Mouse (Mus musculus) CD8-positive naive resting alpha-beta T cell, adult 2 months (primary cell): ENCODE measurements around the gene Tram1l1.
"Not testable (repeated sequence)": the region's sequence is repeated elsewhere in the genome, so short reads cannot be mapped to it uniquely, and the experiment has no call there.

Source experiments
- DNase-seq, 2 experiments: peaks; one replicate each; pipeline ENCODE4 v3.0.0; 2022; ENCODE audit warnings: low read depth in 2 of 2, low spot score in 2 of 2

Gene Tram1l1

DNA sequence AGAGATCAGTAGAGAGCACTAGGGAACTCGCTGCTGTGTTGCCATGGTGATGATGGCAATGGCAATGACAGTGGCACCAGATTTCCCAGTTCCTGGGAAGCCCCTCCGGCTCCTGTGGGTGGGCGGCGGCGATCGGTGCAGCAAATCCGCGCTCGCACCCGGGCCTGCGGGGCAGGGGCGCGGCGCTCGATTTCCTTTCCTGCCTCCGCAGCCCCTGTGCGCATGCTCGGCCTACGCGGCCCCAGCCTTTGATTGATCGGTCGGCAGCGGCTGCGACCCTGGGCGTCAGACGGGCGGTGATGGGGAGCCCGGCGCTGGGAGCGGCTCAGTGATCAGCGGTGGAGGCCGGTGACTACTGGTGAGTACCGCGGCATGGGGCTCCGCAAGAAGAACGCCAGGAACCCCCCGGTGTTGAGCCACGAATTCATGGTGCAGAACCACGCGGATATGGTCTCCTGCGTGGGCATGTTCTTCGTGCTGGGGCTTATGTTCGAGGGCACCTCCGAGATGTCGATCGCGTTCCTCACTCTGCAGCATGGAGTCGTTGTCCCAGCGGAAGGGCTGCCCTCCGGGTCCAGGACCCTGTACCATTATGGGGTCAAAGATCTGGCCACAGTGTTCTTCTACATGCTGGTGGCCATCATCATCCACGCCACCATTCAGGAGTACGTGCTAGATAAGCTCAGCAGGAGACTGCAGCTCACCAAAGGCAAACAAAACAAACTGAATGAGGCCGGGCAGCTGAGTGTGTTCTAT lies at the start of gene Tram1l1:
Gene Tram1l1 (plus strand): TSS at position 35 of the 756 bp plus-strand sequence.
- no peak for DNase-seq

DNA sequence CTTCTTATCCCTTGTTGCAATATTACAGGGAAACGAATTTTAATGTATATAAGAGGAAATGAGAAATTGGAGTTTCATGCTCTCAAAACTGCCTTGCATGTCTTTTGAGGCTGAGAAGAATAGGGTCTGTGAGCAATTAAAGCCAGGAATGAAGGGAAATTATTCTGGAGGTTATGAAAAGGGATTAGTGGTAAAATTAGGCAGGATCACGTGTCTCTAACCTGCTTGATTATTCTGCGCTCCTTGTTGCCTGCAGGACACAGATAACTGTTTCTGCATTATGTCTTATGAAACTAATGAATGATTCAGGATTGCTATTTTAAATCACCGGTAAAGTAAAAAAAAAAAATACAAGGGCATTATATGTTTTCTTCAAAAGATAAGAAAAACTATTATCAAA lies 49.4 kb upstream of the Tram1l1 start:
- no peak for DNase-seq

DNA sequence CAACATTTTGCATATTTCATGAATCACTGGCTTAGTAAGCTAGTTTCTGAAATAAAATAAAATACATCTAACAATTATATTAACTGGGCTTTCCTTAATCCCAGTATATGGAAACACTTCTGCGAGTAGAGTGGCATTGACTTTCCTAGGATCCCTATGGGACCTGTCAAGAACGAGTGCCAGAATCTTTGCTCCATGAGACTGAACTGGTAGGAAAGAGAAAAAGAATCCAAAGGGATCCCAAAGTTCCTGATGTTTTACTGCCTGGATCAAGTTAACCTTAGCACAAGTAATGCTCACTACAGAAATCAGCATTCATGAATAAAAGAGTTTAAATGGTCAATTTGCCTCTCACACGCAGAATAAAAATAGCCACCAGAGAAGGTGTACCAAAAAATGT lies 49.0 kb upstream of the Tram1l1 start:
- no peak for DNase-seq

DNA sequence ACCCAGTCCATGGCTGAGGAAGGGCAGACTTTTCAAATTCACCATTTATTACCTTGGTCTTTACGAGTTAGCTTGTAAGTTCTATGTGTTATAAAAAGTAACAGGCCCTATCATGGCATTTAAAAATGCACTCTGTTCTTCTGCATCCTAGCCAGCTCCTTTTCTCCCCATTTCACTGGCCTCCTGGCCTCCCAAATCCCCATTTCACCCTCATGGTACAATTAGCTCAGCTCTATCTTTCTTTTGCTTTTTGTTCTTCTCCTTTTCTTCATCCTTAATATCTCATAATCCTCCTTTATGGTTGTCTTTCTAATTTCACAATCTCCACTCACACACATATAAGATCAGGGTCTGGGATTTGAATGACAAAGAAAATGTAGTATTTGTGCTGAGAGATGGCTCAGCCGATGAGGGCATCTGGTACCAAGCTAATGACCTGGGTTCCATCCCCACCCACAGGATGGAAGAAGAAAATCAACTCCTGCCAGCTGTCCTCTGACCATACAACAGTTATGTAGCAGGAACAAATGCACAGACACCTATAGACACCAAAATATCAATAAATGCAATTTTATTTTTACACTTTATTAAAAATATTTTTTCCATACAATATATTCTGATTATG lies 48.1 kb upstream of the Tram1l1 start:
- DNase-seq = no peak

DNA sequence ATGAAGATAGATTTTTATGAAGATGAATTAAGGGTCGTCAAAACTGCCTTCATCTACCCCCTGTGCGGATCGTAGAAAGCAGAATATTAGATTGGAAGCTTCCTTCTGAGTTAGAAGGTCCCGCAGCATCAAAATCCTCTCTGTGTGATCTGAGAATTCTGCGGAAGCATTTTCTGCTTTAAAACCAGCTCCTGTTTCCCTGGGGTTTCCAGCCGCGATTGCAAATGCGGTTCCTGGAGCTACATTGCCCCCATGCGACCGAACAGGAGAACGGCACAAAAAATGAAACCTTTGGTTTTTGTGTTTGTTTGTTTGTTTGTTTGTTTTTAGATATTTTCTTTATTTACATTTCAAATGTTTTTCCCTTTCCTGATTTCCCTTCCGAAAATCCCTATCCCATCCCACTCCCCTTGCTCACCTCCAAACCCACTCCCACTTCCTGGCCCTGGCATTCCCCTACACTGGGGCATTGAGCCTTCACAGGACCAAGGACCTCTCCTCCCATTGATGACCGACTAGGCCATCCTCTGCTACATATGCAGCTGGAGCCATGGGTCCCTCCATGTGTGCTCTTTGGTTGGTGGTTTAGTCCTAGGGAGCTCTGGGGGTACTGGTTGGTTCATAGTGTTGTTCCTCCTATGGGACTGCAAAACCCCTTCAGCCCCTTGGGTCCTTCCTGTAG lies 45.6 kb upstream of the Tram1l1 start:
- DNase-seq = not testable (repeated sequence)

DNA sequence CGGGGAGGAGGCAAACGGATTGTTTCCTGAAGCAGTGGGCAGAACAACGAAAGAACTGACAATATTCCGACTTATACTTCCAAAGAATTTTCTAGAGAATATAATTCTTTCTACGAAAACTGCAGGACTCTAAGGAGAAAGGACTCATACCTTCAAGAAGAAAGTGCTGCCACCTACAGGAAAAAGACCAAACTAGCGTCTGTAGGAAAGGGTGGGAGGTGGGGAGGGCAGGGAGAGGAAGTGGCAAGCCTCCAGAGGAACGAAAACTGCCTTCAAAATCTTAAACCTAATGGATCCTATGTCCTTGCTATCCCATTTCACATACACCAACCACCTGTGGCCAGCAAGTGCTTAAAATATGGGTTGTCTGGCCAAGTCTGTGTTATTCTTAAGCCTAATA lies 31.7 kb upstream of the Tram1l1 start:
- DNase-seq = not testable (repeated sequence)

DNA sequence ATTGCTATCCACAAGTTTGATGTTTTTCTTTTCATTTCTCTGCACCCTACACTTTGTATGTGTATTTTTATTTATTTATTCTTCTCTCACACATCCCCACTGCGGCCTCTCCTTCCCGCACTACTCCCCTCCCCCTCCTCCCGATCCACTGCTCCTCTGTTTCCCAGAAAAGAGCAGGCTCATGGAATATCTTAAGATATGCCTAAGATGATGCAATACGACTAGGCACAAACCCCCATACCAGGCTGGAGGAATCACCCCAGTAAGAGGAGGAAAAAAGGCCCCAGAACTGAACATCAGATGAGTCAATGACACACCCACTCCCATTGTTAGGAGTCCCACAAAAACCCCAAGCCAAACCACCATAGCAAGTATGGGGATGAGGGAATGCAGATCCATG lies 1.4 kb upstream of the Tram1l1 start:
- DNase-seq = no peak

DNA sequence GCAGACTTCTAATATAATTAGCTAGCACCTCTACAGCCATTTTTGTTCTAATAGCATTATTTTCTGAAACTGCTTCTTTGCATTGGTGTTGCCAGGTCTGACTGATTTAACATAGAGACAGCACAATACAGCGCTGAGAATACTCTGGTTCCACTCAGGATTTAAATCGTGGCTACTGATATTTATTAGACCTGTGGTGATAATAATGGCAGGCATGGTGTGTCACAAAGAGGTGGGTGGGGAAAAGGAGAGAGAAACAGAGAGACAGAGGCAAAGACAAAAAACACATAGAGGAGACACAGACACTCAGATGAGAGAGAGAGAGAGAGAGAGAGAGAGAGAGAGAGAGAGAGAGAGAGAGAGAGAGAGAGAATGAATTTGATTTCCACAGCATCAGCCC lies 257 bp upstream of the Tram1l1 start:
- no peak for DNase-seq

DNA sequence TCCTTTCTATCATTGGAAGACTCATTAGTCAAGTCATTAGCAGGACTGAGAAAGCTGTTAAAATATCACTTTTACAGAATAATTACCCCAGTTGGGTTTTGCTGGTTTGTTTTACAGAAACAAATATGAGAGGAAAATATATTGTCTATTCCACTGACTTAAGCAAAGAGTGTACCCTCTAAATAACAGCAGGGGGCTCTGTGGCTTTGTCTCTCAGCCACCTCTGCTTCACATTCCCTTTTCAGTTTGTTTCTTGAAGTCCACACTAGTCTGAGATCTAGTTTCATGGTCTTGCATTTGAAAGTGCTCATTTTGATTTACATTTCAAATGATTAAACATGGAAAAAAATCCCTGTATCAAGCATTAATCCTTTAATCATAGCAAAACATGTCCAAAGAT lies 25.8 kb downstream of the Tram1l1 start:
- DNase-seq = no peak

DNA sequence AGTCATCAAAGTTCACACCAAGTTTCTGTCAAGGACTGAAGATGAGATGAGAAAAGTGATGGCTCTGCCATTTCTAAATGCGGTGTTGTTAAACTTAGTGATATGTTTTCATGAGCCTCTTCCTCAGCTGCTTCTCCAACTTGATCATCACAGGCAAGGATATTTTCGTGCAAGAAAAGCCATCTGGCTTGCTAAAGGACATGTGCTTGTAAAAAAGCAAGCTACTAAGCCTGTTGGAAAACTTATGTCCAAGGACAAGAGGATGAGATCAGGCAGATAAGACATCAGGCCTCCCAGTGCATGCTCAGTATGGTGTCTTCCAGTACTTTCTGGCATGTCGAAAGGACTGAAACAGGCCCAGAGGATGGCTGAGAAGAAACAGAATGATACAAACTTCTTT lies 36.9 kb downstream of the Tram1l1 start:
- no peak for DNase-seq

DNA sequence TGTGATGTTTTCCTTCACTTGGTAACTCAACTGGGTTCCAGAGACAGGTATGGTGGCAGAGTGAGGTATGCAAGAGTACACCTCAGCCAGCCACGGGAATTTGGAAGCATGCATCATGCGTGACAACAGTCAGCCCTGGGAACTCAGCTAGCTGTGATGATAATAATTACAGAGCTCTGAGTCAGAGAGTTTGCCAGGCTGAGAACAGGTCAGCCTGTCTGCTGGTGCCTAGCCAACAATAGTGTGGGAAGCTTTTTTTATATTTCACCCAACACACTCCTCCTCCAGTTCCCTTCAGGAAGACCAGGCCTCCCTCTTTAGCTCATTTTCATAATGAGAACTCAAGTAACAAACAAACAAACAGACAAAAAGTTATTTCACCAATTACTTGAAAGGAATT lies 51.4 kb downstream of the Tram1l1 start:
- DNase-seq = no peak
